Mouse (Mus musculus) hematopoietic stem cell, adult 5-6 weeks (primary cell): ENCODE measurements at regions not wholly inside any gene's neighbourhood (a gene's known extent, or its start where the extent isn't known, plus 50 kb on each side); places are given as distances from the start of the nearest gene placed in this dataset.

Experiments
- ATAC-seq, 2 experiments: fragments of 125-278 bp in 1 of 2; replicated peaks in 1 of 2; 2 replicates each; pipeline ENCODE4 v1.8.0; 2016 to 2017; ENCODE audit warnings: inconsistent platforms in 2 of 2, mild to moderate bottlenecking in 2 of 2, moderate number of reproducible peaks in 2 of 2, low read depth in 1 of 2, moderate TSS enrichment in 1 of 2; ENCODE audit not compliant: low FRiP score in 2 of 2, poor library complexity in 2 of 2, severe bottlenecking in 2 of 2, insufficient read depth in 1 of 2, low TSS enrichment in 1 of 2

DNA sequence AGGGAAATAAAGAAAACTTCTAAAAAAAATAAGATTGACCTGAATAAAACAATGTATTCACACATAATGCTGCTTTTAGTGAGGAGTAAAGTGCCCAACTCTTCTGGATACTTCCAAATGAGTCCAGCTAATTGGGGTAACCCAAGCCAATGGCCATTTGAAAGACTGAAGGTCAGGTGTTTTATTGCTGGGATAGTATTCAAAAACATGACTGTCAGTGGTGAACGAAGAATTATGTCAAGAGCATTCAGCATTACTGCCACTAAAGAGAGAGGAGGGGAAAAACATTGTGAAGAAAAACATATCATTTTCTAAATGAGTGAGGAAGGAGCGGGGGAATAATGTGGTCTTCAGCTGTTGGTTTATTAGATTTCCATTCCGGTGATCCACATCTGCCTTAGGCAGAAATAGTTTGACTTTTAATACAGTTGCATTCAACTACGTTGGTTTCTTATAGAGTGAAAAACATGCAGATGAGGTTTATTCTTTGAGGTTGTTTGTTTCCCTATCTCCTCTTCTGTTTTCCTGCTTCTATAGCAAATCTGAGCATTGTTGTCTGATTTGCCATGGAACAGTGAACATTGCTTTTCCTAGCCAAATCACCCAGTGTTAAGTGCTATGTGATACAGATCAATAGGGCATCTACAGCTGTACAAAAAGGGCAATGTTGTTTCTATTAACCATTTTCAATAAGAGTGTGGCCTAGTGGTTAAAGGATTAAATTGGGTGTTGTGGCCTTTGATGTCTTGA, 435.3 kb upstream of the Ccnh start:
- ATAC-seq = no peak

DNA sequence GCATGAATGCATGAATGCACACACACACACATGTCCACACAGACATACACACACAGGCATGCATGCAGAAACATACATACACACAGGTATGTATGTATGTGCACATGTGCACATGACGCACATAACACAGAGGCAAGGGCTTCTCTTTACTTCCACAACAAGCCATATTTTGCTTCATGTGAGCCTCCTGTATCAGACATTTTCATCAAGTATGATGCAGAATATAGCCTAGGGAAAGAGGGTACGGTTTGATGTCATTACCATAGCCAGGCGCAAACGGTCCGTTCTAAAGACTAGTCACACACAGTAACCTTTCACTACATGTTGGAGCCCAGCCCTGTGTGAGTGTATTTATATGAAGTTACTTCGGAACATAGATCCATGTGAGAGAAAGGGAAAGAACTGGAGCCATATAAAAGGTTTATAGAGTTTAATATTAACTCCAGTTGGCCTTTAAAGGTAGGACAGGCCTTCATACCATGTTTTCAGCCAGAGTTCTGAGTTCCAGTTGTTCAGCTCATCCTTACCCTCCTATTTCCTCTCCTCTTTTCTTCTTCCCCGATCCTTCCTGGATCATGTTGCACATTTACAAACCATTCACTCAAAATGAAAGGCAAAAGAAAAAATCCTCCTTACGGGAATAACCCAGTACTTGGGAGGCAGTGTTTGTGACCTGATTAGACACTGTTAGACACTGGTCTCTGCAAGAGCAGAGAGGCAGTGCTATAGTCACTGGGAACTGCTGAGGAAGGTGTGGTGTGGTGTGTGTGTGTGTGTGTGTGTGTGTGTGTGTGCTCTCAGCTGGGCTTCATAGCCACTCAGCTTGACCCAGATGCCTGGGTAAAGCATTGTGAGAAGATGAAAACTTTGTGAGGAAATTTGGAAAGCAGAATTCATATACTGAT, 434.1 kb upstream of the Ccnh start:
- ATAC-seq = no peak

DNA sequence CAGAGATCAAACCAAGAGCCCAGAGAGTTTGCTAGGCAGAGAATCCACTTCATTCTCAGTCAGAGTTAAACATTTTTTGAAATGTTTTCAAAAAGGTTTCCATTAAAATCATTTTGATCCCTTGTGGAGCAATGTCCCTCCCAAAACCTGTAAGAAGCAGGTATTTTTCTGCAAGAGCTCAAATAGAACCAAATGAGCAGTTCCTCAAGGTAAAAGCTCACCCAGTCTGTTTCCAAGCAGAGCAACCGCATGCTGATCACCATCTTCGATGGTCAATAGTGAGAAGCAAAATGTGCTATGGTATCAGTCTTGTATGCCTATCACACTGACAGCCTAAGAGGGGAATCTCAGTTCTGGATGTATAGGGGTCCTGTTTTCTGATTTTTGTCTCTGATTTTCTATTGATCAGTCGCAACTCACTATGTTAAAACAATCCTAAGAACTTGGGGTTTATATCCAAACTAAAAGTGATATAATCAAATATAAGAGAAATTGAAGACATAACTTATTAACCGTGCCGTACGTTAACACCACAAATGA, 432.3 kb upstream of the Ccnh start:
- ATAC-seq = no peak

DNA sequence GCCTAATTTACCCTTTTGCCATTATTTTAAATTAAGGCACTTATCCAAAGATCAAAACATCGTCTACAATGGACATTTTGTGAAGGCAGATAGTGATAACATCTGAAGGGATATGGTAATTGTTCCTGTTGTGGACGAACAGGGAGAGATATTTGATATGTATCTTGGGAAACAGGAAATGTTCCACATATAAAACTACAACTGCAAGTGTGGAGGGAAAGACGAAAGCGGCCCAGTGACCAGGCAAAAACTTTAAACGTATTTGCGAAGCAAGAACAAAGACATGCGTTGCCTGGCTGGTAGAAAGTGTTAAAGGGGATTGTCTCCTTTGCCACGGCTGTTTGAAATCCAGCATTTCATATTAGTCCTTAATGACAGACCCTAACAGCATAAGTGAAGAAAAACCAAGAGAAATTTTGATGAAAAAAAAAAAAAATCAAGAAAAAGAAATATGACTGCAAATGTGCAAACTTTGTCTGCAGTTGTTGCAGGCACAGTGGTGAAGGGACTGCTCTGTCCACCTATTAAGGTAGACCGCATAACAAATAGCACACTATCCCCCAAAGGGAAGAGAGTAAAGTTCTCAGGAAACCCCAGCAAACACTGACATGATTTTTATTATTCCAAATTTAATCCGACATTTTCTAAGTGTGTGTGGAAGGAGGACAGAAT, 431.2 kb upstream of the Ccnh start:
- peak in 1 of 2 experiments; percentile 9; a peak in 1 of 4 replicates for ATAC-seq

DNA sequence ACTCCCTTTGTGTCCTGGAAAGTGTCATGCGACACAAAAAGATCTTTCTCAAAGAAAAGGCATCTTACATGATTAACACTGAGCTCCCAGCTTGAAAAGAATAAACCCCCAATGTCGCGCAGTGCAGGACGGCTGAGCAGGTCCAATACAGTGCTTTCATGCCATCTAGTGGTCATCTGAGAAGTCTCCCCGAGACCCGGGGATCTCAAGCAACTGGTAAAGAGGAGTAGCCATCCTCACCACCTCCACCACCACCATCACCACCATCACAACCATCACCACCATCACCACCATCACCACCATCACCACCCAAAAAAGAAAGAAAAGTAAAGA, 430.7 kb upstream of the Ccnh start:
- ATAC-seq = peak; percentile 98 to 99

DNA sequence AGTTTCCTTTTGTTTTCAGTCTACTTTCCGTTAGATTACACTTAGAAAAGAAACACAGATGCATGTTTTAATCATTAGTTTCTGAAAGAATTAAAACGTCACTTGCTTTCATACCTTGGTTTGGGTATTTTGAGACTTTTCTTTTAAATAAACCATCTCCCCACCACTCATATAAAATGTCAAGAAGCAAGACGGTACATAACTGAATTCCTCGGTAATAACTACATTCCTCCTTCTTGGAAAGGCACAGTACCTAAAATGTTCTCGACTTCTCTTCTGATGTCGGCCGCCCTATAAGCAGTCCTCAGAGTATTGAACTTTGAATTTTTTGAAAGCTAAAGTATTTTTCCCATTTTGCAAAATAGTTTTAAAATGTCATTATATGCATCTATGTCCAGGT, 430.1 kb upstream of the Ccnh start:
- no peak for ATAC-seq

DNA sequence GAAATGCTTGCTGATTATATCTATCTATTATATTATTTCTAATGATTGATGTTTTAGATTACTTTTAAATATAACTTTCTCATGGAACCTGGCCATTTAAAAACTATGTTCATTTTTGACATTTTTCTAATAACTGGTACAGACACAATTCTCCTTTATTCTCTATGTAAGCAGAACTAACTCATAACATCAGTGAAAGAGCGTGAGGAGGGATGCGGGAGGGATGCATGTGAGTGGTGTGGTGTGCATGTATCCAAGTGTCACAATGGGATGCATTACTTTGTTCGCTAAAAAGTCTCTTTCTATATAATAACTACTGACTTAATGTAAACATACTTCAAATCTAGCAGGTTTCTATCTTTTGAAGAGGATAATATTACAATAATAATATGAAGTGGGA, 428.7 kb upstream of the Ccnh start:
- no peak for ATAC-seq

DNA sequence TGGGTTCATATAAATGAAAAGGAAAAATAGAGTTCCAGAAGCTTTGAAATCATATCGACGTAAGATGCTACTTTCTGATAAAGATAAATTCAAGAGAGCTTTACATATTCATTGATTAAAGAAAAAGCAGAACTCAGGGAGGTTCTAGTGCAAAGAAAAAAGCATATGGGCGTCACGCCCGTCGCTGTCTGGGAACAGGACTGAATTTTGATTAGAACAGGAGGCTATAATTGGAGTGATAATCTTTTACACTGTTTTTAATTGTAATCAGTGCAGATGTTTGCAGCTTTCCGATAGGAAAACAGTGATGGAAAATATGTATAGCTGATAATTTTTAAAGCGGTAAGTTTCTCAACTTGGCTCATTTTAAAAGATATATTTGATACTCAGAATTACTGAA, 428.2 kb upstream of the Ccnh start:
- ATAC-seq = no peak

DNA sequence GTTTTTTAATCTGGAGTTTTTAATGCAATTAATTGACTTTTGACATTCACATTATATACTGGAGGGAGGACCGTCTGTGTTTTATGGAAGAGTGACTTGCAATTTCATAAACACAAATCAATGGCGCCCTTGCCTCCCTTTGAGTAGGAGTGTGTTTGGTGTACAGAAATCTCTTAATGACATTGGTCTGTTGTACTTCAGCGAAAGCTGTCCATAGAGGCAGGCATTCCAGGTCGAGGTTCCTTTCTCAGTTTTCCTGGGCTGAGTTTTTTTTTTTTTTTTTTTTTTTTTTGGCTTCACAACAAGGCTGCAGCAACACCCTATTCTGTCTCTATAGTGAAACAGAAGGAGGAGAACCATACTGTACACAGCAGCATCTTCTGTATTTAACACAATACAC, 427.4 kb upstream of the Ccnh start:
- ATAC-seq = no peak

DNA sequence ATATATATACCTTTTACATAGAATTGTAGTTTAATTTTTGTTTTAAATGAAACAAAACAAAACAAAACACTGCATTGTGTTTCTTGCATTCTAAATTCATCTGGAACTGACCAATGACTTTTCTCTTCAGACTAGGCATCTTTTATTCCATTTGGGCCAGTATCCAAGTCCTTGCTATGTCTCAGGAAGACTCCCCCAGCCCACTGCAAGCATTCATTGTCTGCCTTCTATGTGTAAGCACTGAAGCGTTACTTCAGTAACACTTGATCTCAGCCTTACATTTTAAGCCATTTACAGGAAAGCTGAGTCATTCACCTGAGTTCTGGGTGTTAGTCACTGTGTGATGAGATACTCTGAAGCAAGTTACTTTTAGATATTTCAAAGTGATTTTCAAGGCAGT, 425.3 kb upstream of the Ccnh start:
- no peak for ATAC-seq

DNA sequence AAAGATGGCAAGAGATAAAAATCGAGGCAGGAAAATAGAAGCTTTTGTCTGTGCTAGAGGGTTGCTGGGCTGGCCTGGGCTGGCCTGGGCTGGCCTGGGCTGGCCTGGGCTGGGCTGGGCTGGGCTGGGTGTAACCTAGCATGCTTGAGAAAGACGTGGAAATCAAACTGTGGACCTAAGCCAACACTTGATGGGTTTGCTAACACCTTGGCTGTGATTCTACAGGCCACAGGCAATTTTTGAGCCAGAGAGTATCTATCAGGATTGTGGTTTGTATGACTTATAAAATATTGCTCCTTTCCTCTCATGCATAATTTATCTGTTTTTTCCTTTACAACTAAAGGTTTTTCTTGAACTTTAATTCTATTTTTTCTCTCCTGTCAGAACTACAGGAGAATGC, 417.3 kb upstream of the Ccnh start:
- ATAC-seq = no peak

DNA sequence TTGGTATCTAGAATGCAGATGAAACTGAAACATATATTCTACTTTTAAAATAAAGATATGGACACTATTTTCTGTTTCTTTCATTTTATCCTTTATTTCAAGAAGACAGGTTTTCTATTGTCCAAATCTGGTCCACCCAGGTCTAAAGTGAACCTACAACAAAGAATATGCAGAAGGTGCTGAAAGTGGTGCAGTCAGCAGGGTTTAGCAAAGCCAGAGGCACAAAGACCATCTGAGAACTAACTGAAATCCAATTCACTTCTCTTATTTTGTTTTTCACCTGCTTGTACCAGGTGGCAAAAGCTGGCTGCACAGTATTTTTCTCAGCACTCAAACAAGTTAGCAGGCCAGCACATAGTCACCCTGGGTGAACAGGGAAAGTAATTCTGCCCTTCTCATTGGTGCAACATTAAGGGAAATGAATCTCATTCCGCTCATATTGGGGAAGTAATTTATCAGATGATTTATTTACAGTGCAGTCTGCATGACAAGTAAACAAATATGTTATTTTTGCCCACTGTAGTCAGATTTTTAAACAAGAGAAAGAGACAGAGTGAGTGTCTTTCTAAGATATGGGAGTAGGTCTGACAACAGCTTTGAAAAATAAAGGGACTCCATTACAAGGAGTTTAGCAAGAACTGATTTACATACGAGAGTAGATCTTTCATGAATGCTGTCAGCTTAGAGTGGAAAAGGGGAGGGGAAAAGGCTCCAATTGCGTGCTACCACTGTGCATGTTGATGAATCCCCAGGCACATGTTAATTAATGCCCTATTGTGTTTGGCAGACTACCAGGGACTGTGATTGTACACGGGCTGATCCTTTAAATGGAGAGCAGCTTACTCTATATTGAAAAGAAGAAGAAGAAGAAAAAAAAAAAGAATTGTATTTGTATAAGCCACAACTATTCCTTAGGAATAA, 405.9 kb upstream of the Ccnh start:
- no peak for ATAC-seq

DNA sequence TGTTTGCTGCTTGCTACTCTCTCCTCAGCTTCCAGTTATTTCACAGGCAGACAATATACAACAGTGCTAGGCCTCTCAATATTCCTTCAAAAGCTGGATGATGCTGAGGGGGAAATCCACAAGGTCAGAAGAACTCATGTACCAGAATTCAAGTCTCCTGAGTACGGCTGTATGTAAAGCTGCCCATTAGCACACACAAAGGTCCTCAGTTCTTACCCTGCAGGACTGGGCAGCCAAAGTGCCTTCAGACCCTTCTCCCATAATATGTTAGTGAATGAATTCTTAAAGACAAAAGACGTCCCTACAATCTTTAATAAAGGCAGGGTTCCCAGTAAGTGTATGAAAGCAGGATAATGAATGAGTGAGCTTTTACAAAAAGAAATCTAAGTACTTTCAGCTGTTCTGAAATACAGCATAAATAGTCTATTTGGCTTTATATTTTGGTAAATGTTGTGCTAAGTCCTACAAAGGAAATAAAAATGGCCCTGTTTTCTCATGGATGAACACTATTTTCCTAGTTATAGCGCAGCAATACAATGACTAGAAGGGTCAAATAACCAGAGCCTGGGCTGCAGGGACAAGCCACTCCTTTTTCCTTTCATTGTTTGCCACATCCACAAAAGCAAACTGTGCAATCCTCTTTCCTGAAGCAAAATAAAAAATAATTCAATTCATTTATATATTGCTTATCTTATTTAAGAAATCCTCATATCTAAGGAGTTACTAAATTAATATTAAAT, 384.8 kb upstream of the Ccnh start:
- ATAC-seq = no peak

DNA sequence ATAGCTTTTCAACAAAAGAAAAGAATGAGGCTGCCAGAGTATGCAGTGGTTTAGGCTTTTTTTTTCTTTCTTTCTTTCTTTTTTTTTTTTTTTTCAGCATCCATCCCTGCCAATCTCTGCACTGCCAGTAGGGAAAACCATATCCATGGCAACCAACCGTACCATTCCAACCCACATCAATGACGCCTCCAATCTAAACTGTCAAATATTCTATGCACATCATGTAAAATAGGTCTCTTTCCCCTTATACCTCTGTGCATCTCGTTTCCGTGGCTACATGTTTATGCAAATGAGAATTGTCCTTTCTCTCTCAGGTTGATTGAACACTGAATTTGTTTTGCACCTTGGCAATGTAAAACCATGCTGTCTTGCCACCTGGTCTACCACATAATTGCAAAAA, 384.0 kb upstream of the Ccnh start:
- no peak for ATAC-seq

DNA sequence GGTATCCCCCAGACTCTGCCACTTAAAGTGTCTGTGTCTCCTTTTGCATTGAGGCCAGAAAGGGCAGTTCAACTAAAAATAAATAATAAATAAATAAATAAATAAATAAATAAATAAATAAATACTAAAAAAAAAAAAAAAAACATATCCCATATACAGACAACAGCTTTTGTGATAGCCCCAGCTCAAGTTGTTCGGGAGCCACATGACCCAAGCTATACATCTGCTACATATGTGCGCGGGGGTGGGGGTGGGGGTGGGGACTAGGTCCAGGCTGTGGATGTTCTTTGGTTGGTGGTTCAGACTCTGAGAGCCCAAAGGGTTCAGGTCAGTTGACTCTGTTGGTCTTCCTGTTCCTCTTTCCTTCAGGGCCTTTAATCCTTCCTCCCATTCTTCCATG, 379.6 kb upstream of the Ccnh start:
- ATAC-seq = no peak
